Mouse (Mus musculus): ENCODE data around the gene Adm2. TPM values are rescaled to one million over a fixed set of nuclear protein-coding genes. Genes with fewer than 3 reads are reported as not detected.
A peak's percentile ranks its signal among the peaks of the same experiment; 100 is the strongest.

Adm2 gene
- polyA plus RNA-seq, 1 experiment: 5.3 TPM

DNA sequence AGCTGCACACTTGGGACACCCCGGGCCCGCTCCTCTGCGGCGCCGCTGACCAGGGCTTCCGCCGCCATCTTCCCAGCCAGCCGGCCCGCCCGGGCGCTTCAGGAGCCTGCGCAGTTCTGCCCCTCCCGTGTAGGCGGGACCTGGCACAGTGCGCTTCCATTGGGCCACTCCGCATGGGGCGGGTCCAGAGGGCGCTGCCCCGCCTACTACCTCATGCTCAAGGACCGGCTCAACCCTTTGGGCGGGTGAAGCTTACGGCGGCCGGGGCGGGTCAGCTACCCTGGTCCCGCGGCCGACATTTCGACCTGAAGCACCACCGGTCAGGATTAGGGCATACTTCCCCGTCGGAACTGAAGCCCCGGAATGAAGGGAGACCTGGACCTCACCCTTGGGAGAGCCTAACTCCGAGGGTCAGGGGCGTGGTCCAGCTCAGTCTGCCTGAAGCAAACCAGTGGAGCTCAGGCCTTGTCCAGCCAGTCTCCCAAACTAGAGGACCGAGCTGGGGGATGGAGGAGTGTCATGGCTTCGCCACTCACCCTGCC lies 7.3 kb upstream of the Adm2 start, which contains the start of gene Sbf1:
Gene Sbf1, minus strand, starts transcription at position 122 of the 542 bp plus-strand sequence.
- WGBS: 2% methylated on average over 37 of the region's 37 CpGs
- peak; percentile 89 for TF ChIP-seq POLR2A (IDR thresholded peaks at IDR 0.05; ENCODE audit: control insufficient read depth, extremely low read depth, insufficient read depth, low read length, poor library complexity)
- TF ChIP-seq CTCF (IDR thresholded peaks at IDR 0.05; ENCODE audit: borderline replicate concordance, control insufficient read depth, extremely low read depth, insufficient read depth, low read length, poor library complexity): no peak

DNA sequence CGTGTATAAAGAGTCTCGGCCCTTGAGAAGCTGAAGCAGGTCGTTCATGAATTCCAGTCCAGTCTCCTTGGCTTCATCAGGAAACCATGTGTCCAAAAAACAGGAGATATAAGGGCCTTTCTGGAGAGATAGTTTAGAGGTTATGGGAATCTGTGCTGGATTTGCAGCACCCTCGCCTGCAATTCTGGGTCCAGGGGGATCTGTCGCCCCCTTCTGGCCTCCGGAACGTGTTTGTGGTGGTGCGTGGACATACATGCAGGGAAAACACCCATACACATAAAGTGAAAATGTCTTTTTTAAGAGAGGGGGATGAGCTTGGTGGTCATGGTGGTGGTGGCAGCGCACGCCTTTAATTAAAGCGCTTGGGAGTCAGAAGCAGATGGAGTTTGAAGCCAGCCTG lies 6.4 kb upstream of the Adm2 start:
- no peak overlapping the region for H3K4me3 ChIP-seq (ENCODE audit: control insufficient read depth, insufficient read depth, low read length)
- H3K4me1 ChIP-seq (replicated peaks; ENCODE audit: control insufficient read depth, insufficient read depth, low read length): peaks cover 29% of the 10 kb centered on the region
- TF ChIP-seq CTCF (IDR thresholded peaks at IDR 0.05; ENCODE audit: borderline replicate concordance, control insufficient read depth, extremely low read depth, insufficient read depth, low read length, poor library complexity) (peak; percentile 57; the same call in 1 of the 2 replicates), POLR2A (IDR thresholded peaks at IDR 0.05; ENCODE audit: control insufficient read depth, extremely low read depth, insufficient read depth, low read length, poor library complexity) (no peak)
- no peak overlapping the region for H3K27ac ChIP-seq (ENCODE audit: control insufficient read depth, insufficient read depth, low read length)
- no peaks in the 10 kb centered on the region for H3K36me3 ChIP-seq (ENCODE audit: control insufficient read depth, insufficient read depth, low read length)
- DNase-seq: peak; percentile 50
- 90% methylated on average over 11 of the region's 11 CpGs for WGBS
- no peaks in the 10 kb centered on the region for H3K27me3 ChIP-seq (ENCODE audit: control insufficient read depth, insufficient read depth, low read length)

More for the DNA sequence above, 7.3 kb upstream of the Adm2 start, which contains the start of gene Sbf1:
- Histone ChIP-seq H3K36me3 (ENCODE audit: control insufficient read depth, insufficient read depth, low read length) (no peaks in the 10 kb centered on the region), H3K27ac (ENCODE audit: control insufficient read depth, insufficient read depth, low read length) (no peak within 1 kb of the TSS), H3K4me1 (replicated peaks; ENCODE audit: control insufficient read depth, insufficient read depth, low read length) (peaks cover 37% of the 10 kb centered on the region), H3K27me3 (ENCODE audit: control insufficient read depth, insufficient read depth, low read length) (no peaks in the 10 kb centered on the region), H3K4me3 (ENCODE audit: control insufficient read depth, insufficient read depth, low read length) (peak within 1 kb of the TSS; percentile 91)
- peak; percentile 98 for DNase-seq

GRCm38 (mm10) chr15:89321264-89321663 lies 1.3 kb upstream of the Adm2 start:
- 63% methylated on average over 8 of the region's 8 CpGs for WGBS

GRCm38 (mm10) chr15:89323656-89324055 lies 1.1 kb downstream of the Adm2 start:
- Histone ChIP-seq H3K27ac (ENCODE audit: control insufficient read depth, insufficient read depth, low read length) (no peak overlapping the region), H3K4me1 (replicated peaks; ENCODE audit: control insufficient read depth, insufficient read depth, low read length) (no peaks in the 10 kb centered on the region), H3K27me3 (ENCODE audit: control insufficient read depth, insufficient read depth, low read length) (no peaks in the 10 kb centered on the region), H3K36me3 (ENCODE audit: control insufficient read depth, insufficient read depth, low read length) (no peaks in the 10 kb centered on the region), H3K4me3 (ENCODE audit: control insufficient read depth, insufficient read depth, low read length) (no peak overlapping the region)
- TF ChIP-seq CTCF (IDR thresholded peaks at IDR 0.05; ENCODE audit: borderline replicate concordance, control insufficient read depth, extremely low read depth, insufficient read depth, low read length, poor library complexity) (no peak), POLR2A (IDR thresholded peaks at IDR 0.05; ENCODE audit: control insufficient read depth, extremely low read depth, insufficient read depth, low read length, poor library complexity) (no peak)
- no peak for DNase-seq
- WGBS: 49% methylated on average over 4 of the region's 4 CpGs

More at GRCm38 (mm10) chr15:89321264-89321663, 1.3 kb upstream of the Adm2 start:
- no peaks in the 10 kb centered on the region for H3K4me1 ChIP-seq (replicated peaks; ENCODE audit: control insufficient read depth, insufficient read depth, low read length)
- H3K27ac ChIP-seq (ENCODE audit: control insufficient read depth, insufficient read depth, low read length): no peak overlapping the region
- no peaks in the 10 kb centered on the region for H3K27me3 ChIP-seq (ENCODE audit: control insufficient read depth, insufficient read depth, low read length)
- no peak for TF ChIP-seq POLR2A (IDR thresholded peaks at IDR 0.05; ENCODE audit: control insufficient read depth, extremely low read depth, insufficient read depth, low read length, poor library complexity)
- no peak for TF ChIP-seq CTCF (IDR thresholded peaks at IDR 0.05; ENCODE audit: borderline replicate concordance, control insufficient read depth, extremely low read depth, insufficient read depth, low read length, poor library complexity)
- no peak for DNase-seq
- no peaks in the 10 kb centered on the region for H3K36me3 ChIP-seq (ENCODE audit: control insufficient read depth, insufficient read depth, low read length)
- H3K4me3 ChIP-seq (ENCODE audit: control insufficient read depth, insufficient read depth, low read length): no peak overlapping the region

DNA sequence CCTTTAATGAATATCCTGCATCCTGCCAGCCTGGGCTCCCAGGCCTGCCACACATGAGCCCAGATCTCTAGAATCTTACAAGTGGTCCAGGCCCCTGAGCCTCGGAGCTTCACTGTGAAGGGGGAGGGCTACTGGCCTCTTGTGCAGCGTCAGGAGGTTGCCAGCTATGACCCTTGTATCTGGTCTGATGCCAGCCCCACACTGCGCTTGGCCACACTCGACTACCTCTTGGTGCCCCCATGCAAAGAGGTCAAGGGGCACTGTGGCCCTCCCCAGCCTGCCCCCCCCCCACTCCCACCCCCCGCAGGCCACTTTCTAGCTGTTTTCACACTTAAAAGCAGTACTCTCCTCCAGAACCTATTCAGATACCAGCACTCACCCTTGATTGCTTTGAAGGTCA lies 3.9 kb downstream of the Adm2 start:
- DNase-seq: no peak
- 98% methylated on average over 5 of the region's 5 CpGs for WGBS
- TF ChIP-seq CTCF (IDR thresholded peaks at IDR 0.05; ENCODE audit: borderline replicate concordance, control insufficient read depth, extremely low read depth, insufficient read depth, low read length, poor library complexity): no peak
- TF ChIP-seq POLR2A (IDR thresholded peaks at IDR 0.05; ENCODE audit: control insufficient read depth, extremely low read depth, insufficient read depth, low read length, poor library complexity): no peak
- Histone ChIP-seq H3K4me3 (ENCODE audit: control insufficient read depth, insufficient read depth, low read length) (no peak overlapping the region), H3K4me1 (replicated peaks; ENCODE audit: control insufficient read depth, insufficient read depth, low read length) (no peaks in the 10 kb centered on the region), H3K36me3 (ENCODE audit: control insufficient read depth, insufficient read depth, low read length) (no peaks in the 10 kb centered on the region), H3K27me3 (ENCODE audit: control insufficient read depth, insufficient read depth, low read length) (no peaks in the 10 kb centered on the region), H3K27ac (ENCODE audit: control insufficient read depth, insufficient read depth, low read length) (no peak overlapping the region)

GRCm38 (mm10) chr15:89334271-89334670 lies 11.8 kb downstream of the Adm2 start, which contains the start of gene Miox:
Gene Miox, plus strand, starts transcription at chr15:89334398.
- Histone ChIP-seq H3K4me3 (ENCODE audit: control insufficient read depth, insufficient read depth, low read length) (no peak within 1 kb of the TSS), H3K36me3 (ENCODE audit: control insufficient read depth, insufficient read depth, low read length) (no peaks in the 10 kb centered on the region), H3K4me1 (replicated peaks; ENCODE audit: control insufficient read depth, insufficient read depth, low read length) (no peaks in the 10 kb centered on the region), H3K27me3 (ENCODE audit: control insufficient read depth, insufficient read depth, low read length) (no peaks in the 10 kb centered on the region), H3K27ac (ENCODE audit: control insufficient read depth, insufficient read depth, low read length) (no peak within 1 kb of the TSS)
- DNase-seq: no peak
- WGBS: 93% methylated on average over 7 of the region's 7 CpGs
- TF ChIP-seq POLR2A (IDR thresholded peaks at IDR 0.05; ENCODE audit: control insufficient read depth, extremely low read depth, insufficient read depth, low read length, poor library complexity): no peak
- TF ChIP-seq CTCF (IDR thresholded peaks at IDR 0.05; ENCODE audit: borderline replicate concordance, control insufficient read depth, extremely low read depth, insufficient read depth, low read length, poor library complexity): no peak
